Mouse (Mus musculus): Measurements from ENCODE around the gene Med27. TPM values are rescaled to one million over a fixed set of nuclear protein-coding genes. Genes with fewer than 3 reads are reported as not detected.

Med27 gene
- polyA plus RNA-seq, 1 experiment from 2014 or later = 68.4 TPM

DNA sequence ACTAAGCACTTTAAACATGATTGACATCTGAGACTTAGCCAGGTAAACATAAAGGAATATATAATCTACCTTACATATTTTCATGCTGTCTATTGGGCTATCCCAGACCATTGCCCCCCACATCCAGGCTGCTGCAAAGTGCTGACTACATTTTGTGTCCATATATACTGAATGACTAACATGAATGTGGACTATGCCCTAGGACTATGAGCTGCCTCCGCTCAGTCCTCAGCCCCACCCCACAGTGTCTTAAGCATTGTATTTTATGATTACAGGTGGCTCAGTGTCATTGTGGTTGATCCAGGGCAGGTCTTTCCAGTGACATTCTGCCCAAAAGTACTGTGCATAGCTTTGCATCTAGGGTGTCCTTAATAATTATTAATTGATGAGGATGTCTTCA is 8.2 kb upstream of the Med27 start:
- DNase-seq (ENCODE audit: low spot score, missing footprints) (no peak), ATAC-seq (ENCODE audit: low FRiP score) (no peak)
- no peak overlapping the region for H3K27ac ChIP-seq (ENCODE audit: low read depth, low read length)
- H3K9me3 ChIP-seq (ENCODE audit: control insufficient read depth, low read length) = no peaks in the 10 kb centered on the region
- H3K9ac ChIP-seq (ENCODE audit: low read length) = no peak overlapping the region
- 95% methylated on average over 1 of the region's 1 CpGs for WGBS
- no peak overlapping the region for H3K4me3 ChIP-seq (ENCODE audit: low read depth, low read length)
- H3K36me3 ChIP-seq (ENCODE audit: control insufficient read depth, insufficient read depth, low read length) = no peaks in the 10 kb centered on the region
- no peak overlapping the region for H3K4me2 ChIP-seq
- no peaks in the 10 kb centered on the region for H3K4me1 ChIP-seq (ENCODE audit: control insufficient read depth, insufficient read depth, low read length)
- H3K27me3 ChIP-seq (ENCODE audit: control insufficient read depth, insufficient read depth, low read length) = no peaks in the 10 kb centered on the region

DNA sequence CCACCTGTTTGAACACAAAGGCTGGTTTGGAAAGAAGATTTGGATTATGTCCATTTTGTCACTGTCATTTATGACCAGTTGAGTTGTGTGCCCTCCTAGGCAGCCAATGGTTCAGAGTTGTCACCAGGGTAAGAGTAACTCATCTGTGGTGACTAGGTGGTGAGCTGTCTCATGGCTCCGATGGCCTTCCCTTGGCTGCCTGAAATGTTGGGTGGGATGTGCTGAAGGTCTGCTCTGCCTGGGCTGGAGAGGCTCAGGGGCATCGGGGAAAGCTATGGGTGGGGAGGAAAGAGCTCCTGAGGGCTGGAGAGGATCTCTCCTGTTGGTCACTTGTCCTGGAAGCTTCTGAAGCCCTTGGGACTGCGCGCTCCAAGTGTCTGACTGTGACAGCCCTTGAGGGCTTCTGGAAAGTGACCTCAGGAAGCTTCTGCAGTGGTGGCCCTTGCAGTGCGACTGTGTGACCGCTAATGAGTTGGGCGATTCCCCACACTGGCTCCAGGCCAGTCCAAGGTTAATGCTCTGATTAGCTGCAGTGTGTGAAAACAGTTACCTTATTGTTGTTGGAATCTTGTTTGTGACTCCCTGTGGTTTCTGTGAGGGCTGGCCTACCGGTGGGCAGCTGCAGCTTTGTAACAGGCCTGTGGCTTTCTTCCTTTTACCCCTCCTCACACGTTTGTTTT is 12.2 kb downstream of the Med27 start:
- no peak for DNase-seq (ENCODE audit: low spot score, missing footprints)

DNA sequence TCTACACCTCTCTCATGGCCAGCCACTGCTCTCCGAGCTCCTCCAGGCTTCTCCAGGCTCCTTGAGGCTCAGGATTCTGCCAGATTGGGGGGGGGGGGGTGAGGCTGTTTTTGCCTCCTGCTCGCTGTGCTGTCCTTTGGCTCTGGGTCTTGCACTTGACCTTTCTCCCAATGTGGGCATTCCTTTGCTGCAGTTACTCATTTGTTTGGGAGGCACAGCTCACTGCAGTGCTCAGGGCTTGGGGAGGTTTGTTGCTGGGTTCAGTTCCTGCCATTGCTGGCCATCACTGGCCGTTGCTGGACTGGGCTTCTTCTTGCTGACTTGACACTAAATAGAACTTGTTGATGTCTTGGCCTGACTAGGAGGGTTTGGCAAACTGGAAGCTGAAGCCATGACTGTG is 14.3 kb downstream of the Med27 start:
- Histone ChIP-seq H3K9ac (ENCODE audit: low read length) (no peak overlapping the region), H3K9me3 (ENCODE audit: control insufficient read depth, low read length) (no peaks in the 10 kb centered on the region), H3K36me3 (ENCODE audit: control insufficient read depth, insufficient read depth, low read length) (no peaks in the 10 kb centered on the region), H3K27me3 (ENCODE audit: control insufficient read depth, insufficient read depth, low read length) (no peaks in the 10 kb centered on the region), H3K4me3 (ENCODE audit: low read depth, low read length) (no peak overlapping the region), H3K4me1 (ENCODE audit: control insufficient read depth, insufficient read depth, low read length) (no peaks in the 10 kb centered on the region), H3K27ac (ENCODE audit: low read depth, low read length) (no peak overlapping the region), H3K4me2 (no peak overlapping the region)
- DNase-seq (ENCODE audit: low spot score, missing footprints) (no peak), ATAC-seq (ENCODE audit: low FRiP score) (no peak)
- 80% methylated on average over 3 of the region's 3 CpGs for whole genome bisulfite sequencing

More for the DNA sequence above, 12.2 kb downstream of the Med27 start:
- H3K27ac ChIP-seq (ENCODE audit: low read depth, low read length) = no peak overlapping the region
- ATAC-seq (ENCODE audit: low FRiP score) = no peak
- no peaks in the 10 kb centered on the region for H3K36me3 ChIP-seq (ENCODE audit: control insufficient read depth, insufficient read depth, low read length)
- no peaks in the 10 kb centered on the region for H3K27me3 ChIP-seq (ENCODE audit: control insufficient read depth, insufficient read depth, low read length)
- H3K4me3 ChIP-seq (ENCODE audit: low read depth, low read length) = no peak overlapping the region
- no peaks in the 10 kb centered on the region for H3K9me3 ChIP-seq (ENCODE audit: control insufficient read depth, low read length)
- WGBS = 43% methylated on average over 9 of the region's 9 CpGs
- no peaks in the 10 kb centered on the region for H3K4me1 ChIP-seq (ENCODE audit: control insufficient read depth, insufficient read depth, low read length)
- H3K9ac ChIP-seq (ENCODE audit: low read length) = no peak overlapping the region
- no peak overlapping the region for H3K4me2 ChIP-seq

DNA sequence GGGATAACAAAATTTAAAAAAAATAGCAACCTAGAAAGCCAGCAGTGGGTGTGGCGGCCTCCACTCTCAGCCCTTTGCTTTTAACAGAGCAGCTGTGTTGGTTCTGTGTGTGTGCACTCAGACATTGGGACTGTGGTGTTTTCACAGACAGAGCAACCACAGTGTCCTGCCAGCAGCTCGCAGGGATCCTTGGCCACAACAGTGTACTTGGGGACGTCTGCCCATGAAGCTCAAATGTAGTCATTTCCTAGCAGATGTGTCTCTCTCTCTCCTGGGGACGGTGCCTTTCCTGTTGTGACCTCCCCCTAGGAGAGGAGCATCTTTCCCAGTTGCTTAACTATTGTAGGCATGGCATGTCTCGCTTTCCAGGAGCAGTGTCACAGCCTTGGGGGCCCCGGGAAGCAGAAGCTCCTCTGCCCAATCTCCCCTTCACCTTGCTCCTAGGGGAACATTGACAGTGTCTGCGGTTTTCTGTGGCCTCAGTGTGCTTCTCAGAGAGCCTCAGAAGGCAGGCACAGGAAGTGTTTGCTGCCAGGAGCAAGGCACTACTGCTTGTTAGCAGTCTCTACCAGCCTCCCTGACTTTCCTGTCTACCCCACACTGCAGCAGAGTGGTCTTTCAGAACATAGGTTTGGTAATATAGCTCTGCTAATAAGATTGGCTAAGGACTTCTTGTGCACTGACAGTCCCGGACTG is 18.5 kb downstream of the Med27 start:
- Histone ChIP-seq H3K4me2 (no peak overlapping the region), H3K27me3 (ENCODE audit: control insufficient read depth, insufficient read depth, low read length) (no peaks in the 10 kb centered on the region), H3K4me3 (ENCODE audit: low read depth, low read length) (no peak overlapping the region), H3K36me3 (ENCODE audit: control insufficient read depth, insufficient read depth, low read length) (no peaks in the 10 kb centered on the region), H3K27ac (ENCODE audit: low read depth, low read length) (no peak overlapping the region), H3K4me1 (ENCODE audit: control insufficient read depth, insufficient read depth, low read length) (no peaks in the 10 kb centered on the region), H3K9me3 (ENCODE audit: control insufficient read depth, low read length) (no peaks in the 10 kb centered on the region), H3K9ac (ENCODE audit: low read length) (no peak overlapping the region)
- 91% methylated on average over 8 of the region's 8 CpGs for WGBS
- ATAC-seq (ENCODE audit: low FRiP score) = no peak
- DNase-seq (ENCODE audit: low spot score, missing footprints) = no peak

DNA sequence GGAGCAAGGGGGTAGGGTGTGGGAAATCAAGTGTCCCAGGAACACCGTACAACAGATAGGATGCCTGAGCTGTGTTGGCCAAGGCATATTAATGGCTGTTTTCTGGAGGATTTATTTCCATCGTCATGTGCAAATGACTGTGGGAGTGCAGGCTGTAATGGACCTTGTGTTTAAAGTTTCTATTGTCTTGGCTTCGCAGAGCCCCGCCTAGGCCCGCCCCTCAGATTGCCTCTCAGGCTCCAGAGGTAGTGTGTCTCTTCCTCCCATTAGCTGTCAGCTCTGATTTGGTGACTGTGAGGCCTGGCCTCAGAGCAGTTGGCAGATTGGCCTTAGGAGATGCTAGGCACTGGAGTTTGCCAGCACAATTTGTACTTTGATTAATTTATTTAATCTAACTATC is 22.1 kb downstream of the Med27 start:
- no peaks in the 10 kb centered on the region for H3K36me3 ChIP-seq (ENCODE audit: control insufficient read depth, insufficient read depth, low read length)
- no peaks in the 10 kb centered on the region for H3K4me1 ChIP-seq (ENCODE audit: control insufficient read depth, insufficient read depth, low read length)
- no peak for ATAC-seq (ENCODE audit: low FRiP score)
- no peaks in the 10 kb centered on the region for H3K27me3 ChIP-seq (ENCODE audit: control insufficient read depth, insufficient read depth, low read length)
- no peak overlapping the region for H3K4me3 ChIP-seq (ENCODE audit: low read depth, low read length)
- no peak overlapping the region for H3K9ac ChIP-seq (ENCODE audit: low read length)
- DNase-seq (ENCODE audit: low spot score, missing footprints) = no peak
- H3K9me3 ChIP-seq (ENCODE audit: control insufficient read depth, low read length) = no peaks in the 10 kb centered on the region
- H3K27ac ChIP-seq (ENCODE audit: low read depth, low read length) = no peak overlapping the region
- 59% methylated on average over 5 of the region's 5 CpGs for WGBS
- H3K4me2 ChIP-seq = no peak overlapping the region

DNA sequence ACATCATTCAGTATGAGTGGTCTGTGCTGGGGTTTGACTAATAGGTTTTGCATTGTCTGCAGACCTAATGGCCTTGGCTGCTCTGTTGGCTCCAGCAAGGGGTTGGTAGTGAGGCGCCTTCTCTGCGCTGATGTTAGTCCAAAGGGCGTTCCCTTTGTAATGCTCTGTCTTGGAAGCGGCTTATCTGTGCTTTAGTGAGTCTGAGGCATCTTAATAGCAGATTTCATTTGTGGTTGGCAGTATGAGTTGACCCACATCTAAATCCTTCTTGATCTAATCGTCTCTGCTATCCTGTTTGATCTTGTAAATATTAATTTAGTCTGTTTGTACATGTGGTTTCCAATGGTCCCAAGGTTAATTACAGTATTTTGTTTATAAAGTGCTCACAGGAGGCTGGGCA is 25.6 kb downstream of the Med27 start:
- DNase-seq (ENCODE audit: low spot score, missing footprints) (no peak), ATAC-seq (ENCODE audit: low FRiP score) (no peak)
- Histone ChIP-seq H3K4me1 (ENCODE audit: control insufficient read depth, insufficient read depth, low read length) (no peaks in the 10 kb centered on the region), H3K27ac (ENCODE audit: low read depth, low read length) (no peak overlapping the region), H3K4me2 (no peak overlapping the region), H3K4me3 (ENCODE audit: low read depth, low read length) (no peak overlapping the region), H3K9ac (ENCODE audit: low read length) (no peak overlapping the region), H3K36me3 (ENCODE audit: control insufficient read depth, insufficient read depth, low read length) (no peaks in the 10 kb centered on the region), H3K27me3 (ENCODE audit: control insufficient read depth, insufficient read depth, low read length) (no peaks in the 10 kb centered on the region), H3K9me3 (ENCODE audit: control insufficient read depth, low read length) (no peaks in the 10 kb centered on the region)
- WGBS = 69% methylated on average over 5 of the region's 5 CpGs

DNA sequence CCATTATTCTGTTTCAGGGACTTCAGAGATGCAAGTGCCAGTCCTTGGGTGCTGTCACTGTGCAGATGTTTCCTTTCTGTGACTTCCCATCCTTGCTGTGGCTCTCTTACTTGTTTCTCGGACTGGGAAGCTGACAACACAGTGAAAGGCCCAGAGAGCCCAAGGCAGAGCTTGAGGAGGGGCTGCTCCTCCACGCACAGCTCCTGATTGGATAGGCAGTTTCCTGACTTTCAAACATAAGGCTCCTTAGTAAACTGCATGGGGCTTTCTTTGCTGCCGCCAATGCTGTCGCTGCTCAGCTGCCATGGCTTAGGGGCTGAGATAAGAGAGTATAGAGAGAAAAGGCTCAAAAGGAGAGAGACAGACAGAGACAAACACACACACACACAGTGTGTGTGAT is 35.1 kb downstream of the Med27 start:
- Histone ChIP-seq H3K4me2 (no peak overlapping the region), H3K36me3 (ENCODE audit: control insufficient read depth, insufficient read depth, low read length) (no peaks in the 10 kb centered on the region), H3K9me3 (ENCODE audit: control insufficient read depth, low read length) (no peaks in the 10 kb centered on the region), H3K27me3 (ENCODE audit: control insufficient read depth, insufficient read depth, low read length) (no peaks in the 10 kb centered on the region), H3K9ac (ENCODE audit: low read length) (no peak overlapping the region), H3K4me1 (ENCODE audit: control insufficient read depth, insufficient read depth, low read length) (no peaks in the 10 kb centered on the region), H3K4me3 (ENCODE audit: low read depth, low read length) (no peak overlapping the region), H3K27ac (ENCODE audit: low read depth, low read length) (no peak overlapping the region)
- DNase-seq (ENCODE audit: low spot score, missing footprints) (no peak), ATAC-seq (ENCODE audit: low FRiP score) (no peak)
- 21% methylated on average over 4 of the region's 4 CpGs for WGBS

DNA sequence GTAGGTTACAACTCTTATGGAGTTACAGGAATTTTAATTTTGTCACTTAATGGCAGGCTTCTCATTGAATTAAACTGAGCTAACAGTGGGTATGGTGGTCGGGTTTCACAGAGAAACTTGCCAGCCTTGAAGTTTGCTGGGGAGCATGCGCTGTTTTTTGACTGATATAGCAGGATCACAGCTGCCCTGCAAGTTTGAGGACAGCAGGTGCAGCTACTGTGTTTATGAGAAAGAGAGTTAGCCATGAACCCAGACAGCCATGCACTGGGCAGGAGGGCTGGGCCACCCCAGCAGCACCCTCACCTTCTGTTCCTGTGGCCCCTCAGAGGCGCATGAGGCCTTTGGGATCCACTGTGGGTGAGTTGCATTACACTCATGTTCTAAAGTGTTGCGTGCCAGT is 36.0 kb downstream of the Med27 start:
- Histone ChIP-seq H3K4me1 (ENCODE audit: control insufficient read depth, insufficient read depth, low read length) (no peaks in the 10 kb centered on the region), H3K4me3 (ENCODE audit: low read depth, low read length) (no peak overlapping the region), H3K9ac (ENCODE audit: low read length) (no peak overlapping the region), H3K36me3 (ENCODE audit: control insufficient read depth, insufficient read depth, low read length) (no peaks in the 10 kb centered on the region), H3K9me3 (ENCODE audit: control insufficient read depth, low read length) (no peaks in the 10 kb centered on the region), H3K27ac (ENCODE audit: low read depth, low read length) (no peak overlapping the region), H3K27me3 (ENCODE audit: control insufficient read depth, insufficient read depth, low read length) (no peaks in the 10 kb centered on the region), H3K4me2 (no peak overlapping the region)
- ATAC-seq (ENCODE audit: low FRiP score) = no peak
- DNase-seq (ENCODE audit: low spot score, missing footprints) = no peak
- 94% methylated on average over 4 of the region's 4 CpGs for WGBS

DNA sequence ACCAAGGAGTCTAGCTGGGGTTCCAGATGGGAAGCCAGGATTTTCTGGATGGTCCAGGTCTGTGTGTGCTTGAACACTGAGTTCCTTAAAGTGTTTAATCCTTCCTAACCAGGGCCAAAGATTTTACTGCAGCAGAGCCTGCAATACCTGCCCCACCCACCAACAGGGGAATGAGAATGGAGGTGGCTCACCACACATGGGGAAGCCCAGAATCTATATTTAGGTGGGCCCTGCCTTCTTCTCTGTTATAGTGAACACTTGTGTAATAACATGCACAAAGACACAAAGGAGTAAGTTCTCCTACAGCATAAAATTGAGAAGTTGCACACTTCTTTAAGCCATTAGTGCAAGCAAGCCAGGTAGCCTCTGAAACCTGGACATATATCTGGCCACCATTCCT is 36.5 kb downstream of the Med27 start:
- ATAC-seq (ENCODE audit: low FRiP score) = no peak
- no peak for DNase-seq (ENCODE audit: low spot score, missing footprints)
- H3K4me1 ChIP-seq (ENCODE audit: control insufficient read depth, insufficient read depth, low read length) = no peaks in the 10 kb centered on the region
- H3K9me3 ChIP-seq (ENCODE audit: control insufficient read depth, low read length) = no peaks in the 10 kb centered on the region
- no peak overlapping the region for H3K4me2 ChIP-seq
- H3K36me3 ChIP-seq (ENCODE audit: control insufficient read depth, insufficient read depth, low read length) = no peaks in the 10 kb centered on the region
- no peak overlapping the region for H3K9ac ChIP-seq (ENCODE audit: low read length)
- H3K27ac ChIP-seq (ENCODE audit: low read depth, low read length) = no peak overlapping the region
- no peaks in the 10 kb centered on the region for H3K27me3 ChIP-seq (ENCODE audit: control insufficient read depth, insufficient read depth, low read length)
- H3K4me3 ChIP-seq (ENCODE audit: low read depth, low read length) = no peak overlapping the region

Data from midbrain, embryonic 11.5 days (tissue).